Mouse (Mus musculus) hindbrain, embryonic 13.5 days (tissue): ENCODE results near the gene Zc3h12c. TPM values are rescaled to one million over a fixed set of nuclear protein-coding genes. Genes with fewer than 3 reads are reported as not detected.

Source experiments
- ATAC-seq: fragments of 200-750 bp; cut with Nextera tagmentation; 2 replicates; pipeline ENCODE4 v1.8.0; 2017; ENCODE audit warnings: moderate TSS enrichment; ENCODE audit not compliant: low FRiP score
- H3K27ac ChIP-seq: fragments of 300-500 bp; sonication (generic); 2 replicates; pipeline ENCODE4 v1.5.1; 2015; ENCODE audit warnings: inconsistent platforms, mild to moderate bottlenecking, moderate library complexity
- H3K27me3 ChIP-seq: fragments of 300-500 bp; sonication (generic); 2 replicates; pipeline ENCODE4 v1.6.1; 2015; ENCODE audit warnings: mild to moderate bottlenecking, inconsistent platforms
- H3K36me3 ChIP-seq: fragments of 300-500 bp; sonication (generic); 2 replicates; pipeline ENCODE4 v1.6.1; 2015; ENCODE audit warnings: mild to moderate bottlenecking, inconsistent platforms
- H3K4me1 ChIP-seq: fragments of 300-500 bp; sonication (generic); replicated peaks from 2 replicates; pipeline ENCODE4 v1.6.1; 2015; ENCODE audit warnings: inconsistent platforms
- H3K4me2 ChIP-seq: fragments of 300-500 bp; sonication (generic); 2 replicates; pipeline ENCODE4 v1.6.1; 2015; ENCODE audit warnings: inconsistent platforms, mild to moderate bottlenecking, moderate library complexity
- H3K4me3 ChIP-seq: fragments of 300-500 bp; sonication (generic); 2 replicates; pipeline ENCODE4 v1.5.1; 2015; ENCODE audit warnings: mild to moderate bottlenecking, inconsistent platforms
- H3K9ac ChIP-seq: fragments of 300-500 bp; sonication (generic); 2 replicates; pipeline ENCODE4 v1.6.1; 2015; ENCODE audit warnings: mild to moderate bottlenecking, inconsistent platforms
- H3K9me3 ChIP-seq: fragments of 300-500 bp; sonication (generic); 2 replicates; pipeline ENCODE4 v1.6.1; 2016; ENCODE audit warnings: inconsistent platforms
- WGBS: fragments of 180-500 bp; shearing (Covaris S2); methylation state at CpG from one replicate; pipeline ENCODE4 v1.1.7; 2015; 5-methylcytosine and 5-hydroxymethylcytosine counted together
- polyA plus RNA-seq: library from polyadenylated mRNA; unstranded; fragments of >200 nt; fragmentation: Nextera tagmentation; extraction: Ambion mirVana; gene quantifications from 2 replicates; pipeline ENCODE4 v1.2.1, GENCODE M21; 2015

Gene Zc3h12c
- polyA plus RNA-seq, 1 experiment from 2014 or later: 6.5 TPM

- Histone ChIP-seq H3K9me3 (no peaks in the 10 kb centered on the region), H3K4me1 (0 out of 2 replicates have a peak, but pooled peaks cover 6% of the 10 kb centered on the region), H3K27me3 (no peaks in the 10 kb centered on the region), H3K27ac (no peak overlapping the region), H3K9ac (no peak overlapping the region), H3K4me2 (no peak overlapping the region), H3K4me3 (no peak overlapping the region), H3K36me3 (peaks cover 8% of the 10 kb centered on the region)
- WGBS: 86% methylated on average over 4 of the region's 4 CpGs
- no peak for ATAC-seq
Measured at GRCm38 (mm10) chr9:52130348-52130747, 38.0 kb downstream of the Zc3h12c start.

DNA sequence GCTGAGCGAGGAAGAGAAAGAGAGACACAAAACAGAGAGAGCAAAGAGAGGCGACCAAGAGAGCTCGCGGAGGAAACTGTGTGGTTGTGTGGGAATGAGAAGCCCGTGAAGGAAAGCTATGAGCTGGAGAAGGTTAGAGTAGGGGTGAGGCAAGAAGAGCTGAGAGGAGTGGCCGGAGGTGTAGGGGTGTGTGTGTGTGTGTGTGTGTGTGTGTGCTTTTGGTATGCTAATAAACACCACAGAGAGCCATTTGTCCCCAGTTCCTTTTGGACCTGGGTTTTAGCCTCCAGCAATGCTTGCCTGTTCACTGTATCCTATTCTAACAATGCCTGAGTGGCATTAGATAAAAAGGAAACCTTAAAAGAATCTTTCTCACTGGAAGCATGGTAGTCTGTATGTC, 43.1 kb downstream of the Zc3h12c start:
- ATAC-seq: no peak
- Histone ChIP-seq H3K4me2 (no peak overlapping the region), H3K4me3 (no peak overlapping the region), H3K9ac (no peak overlapping the region), H3K9me3 (no peaks in the 10 kb centered on the region), H3K27me3 (no peaks in the 10 kb centered on the region), H3K36me3 (peaks cover 19% of the 10 kb centered on the region), H3K4me1 (peaks cover 13% of the 10 kb centered on the region), H3K27ac (no peak overlapping the region)
- 92% methylated on average over 6 of the region's 6 CpGs for WGBS

- H3K9me3 ChIP-seq: no peaks in the 10 kb centered on the region
- no peak overlapping the region for H3K4me2 ChIP-seq
- H3K4me1 ChIP-seq: peaks cover 10% of the 10 kb centered on the region
- H3K4me3 ChIP-seq: no peak overlapping the region
- no peak overlapping the region for H3K27ac ChIP-seq
- H3K36me3 ChIP-seq: peaks cover 48% of the 10 kb centered on the region
- no peak overlapping the region for H3K9ac ChIP-seq
- 97% methylated on average over 4 of the region's 4 CpGs for WGBS
- ATAC-seq: no peak
- H3K27me3 ChIP-seq: no peaks in the 10 kb centered on the region
Measured at GRCm38 (mm10) chr9:52119212-52119611, 49.2 kb downstream of the Zc3h12c start.

DNA sequence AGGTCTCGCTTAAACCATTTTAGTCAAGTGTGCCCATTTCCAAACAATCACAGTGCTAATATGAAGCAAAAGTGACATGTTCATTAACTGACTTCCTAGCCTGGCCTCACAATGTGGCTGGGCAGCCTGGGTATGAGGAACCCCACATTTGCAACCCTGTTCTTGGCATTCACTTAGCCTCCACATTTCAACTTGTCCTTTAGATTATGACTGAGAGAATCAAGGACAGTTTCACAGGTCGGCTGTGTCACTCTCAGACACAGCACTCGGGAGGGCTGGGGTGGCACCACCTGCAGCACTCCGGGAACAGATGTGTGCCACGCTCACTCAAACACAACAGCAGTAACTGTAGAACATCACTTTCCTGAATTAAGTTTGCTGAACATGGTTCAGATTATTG, 55.3 kb downstream of the Zc3h12c start:
- WGBS: 90% methylated on average over 5 of the region's 5 CpGs
- no peak overlapping the region for H3K9ac ChIP-seq
- H3K4me1 ChIP-seq: no peaks in the 10 kb centered on the region
- ATAC-seq: no peak
- no peaks in the 10 kb centered on the region for H3K9me3 ChIP-seq
- H3K4me3 ChIP-seq: no peak overlapping the region
- no peak overlapping the region for H3K4me2 ChIP-seq
- no peaks in the 10 kb centered on the region for H3K27me3 ChIP-seq
- H3K27ac ChIP-seq: no peak overlapping the region
- peaks cover 30% of the 10 kb centered on the region for H3K36me3 ChIP-seq

- no peak overlapping the region for H3K4me2 ChIP-seq
- no peak overlapping the region for H3K4me3 ChIP-seq
- no peak for ATAC-seq
- H3K36me3 ChIP-seq: peaks cover 14% of the 10 kb centered on the region
- H3K4me1 ChIP-seq: no peaks in the 10 kb centered on the region
- no peak overlapping the region for H3K9ac ChIP-seq
- no peak overlapping the region for H3K27ac ChIP-seq
- WGBS: 84% methylated on average over 3 of the region's 3 CpGs
- no peaks in the 10 kb centered on the region for H3K9me3 ChIP-seq
- no peaks in the 10 kb centered on the region for H3K27me3 ChIP-seq
Measured at GRCm38 (mm10) chr9:52110738-52111137, 57.6 kb downstream of the Zc3h12c start.

GRCm38 (mm10) chr9:52107161-52107560, 61.2 kb downstream of the Zc3h12c start:
- Histone ChIP-seq H3K9me3 (no peaks in the 10 kb centered on the region), H3K27ac (no peak overlapping the region), H3K9ac (no peak overlapping the region), H3K36me3 (peaks cover 12% of the 10 kb centered on the region), H3K4me2 (no peak overlapping the region), H3K4me3 (no peak overlapping the region), H3K4me1 (peaks cover 5% of the 10 kb centered on the region), H3K27me3 (no peaks in the 10 kb centered on the region)
- no peak for ATAC-seq
- 96% methylated on average over 3 of the region's 3 CpGs for WGBS

GRCm38 (mm10) chr9:52105423-52105822, 62.9 kb downstream of the Zc3h12c start:
- Histone ChIP-seq H3K4me1 (peaks cover 12% of the 10 kb centered on the region), H3K36me3 (peaks cover 11% of the 10 kb centered on the region), H3K27ac (no peak overlapping the region), H3K4me3 (no peak overlapping the region), H3K9me3 (no peaks in the 10 kb centered on the region), H3K4me2 (no peak overlapping the region), H3K9ac (no peak overlapping the region), H3K27me3 (no peaks in the 10 kb centered on the region)
- WGBS: 82% methylated on average over 6 of the region's 6 CpGs
- ATAC-seq: no peak

GRCm38 (mm10) chr9:52104225-52104615, 64.2 kb downstream of the Zc3h12c start:
- Histone ChIP-seq H3K9ac (no peak overlapping the region), H3K36me3 (peaks cover 14% of the 10 kb centered on the region), H3K4me3 (no peak overlapping the region), H3K27ac (no peak overlapping the region), H3K4me1 (peaks cover 12% of the 10 kb centered on the region), H3K9me3 (no peaks in the 10 kb centered on the region), H3K27me3 (no peaks in the 10 kb centered on the region), H3K4me2 (no peak overlapping the region)
- WGBS: 81% methylated on average over 8 of the region's 8 CpGs
- ATAC-seq: no peak

- WGBS: 78% methylated on average over 9 of the region's 9 CpGs
Measured at GRCm38 (mm10) chr9:52103448-52104224, 64.7 kb downstream of the Zc3h12c start.

GRCm38 (mm10) chr9:52102060-52102844, 66.1 kb downstream of the Zc3h12c start:
- Histone ChIP-seq H3K4me3 (no peak overlapping the region), H3K27ac (no peak overlapping the region), H3K4me2 (no peak overlapping the region), H3K36me3 (peaks cover 14% of the 10 kb centered on the region), H3K9ac (no peak overlapping the region), H3K27me3 (no peaks in the 10 kb centered on the region), H3K4me1 (peaks cover 12% of the 10 kb centered on the region), H3K9me3 (no peaks in the 10 kb centered on the region)
- WGBS: 55% methylated on average over 13 of the region's 13 CpGs
- ATAC-seq: no peak

More at GRCm38 (mm10) chr9:52103448-52104224, 64.7 kb downstream of the Zc3h12c start:
- Histone ChIP-seq H3K4me1 (peaks cover 12% of the 10 kb centered on the region), H3K27ac (no peak overlapping the region), H3K4me2 (no peak overlapping the region), H3K4me3 (no peak overlapping the region), H3K27me3 (no peaks in the 10 kb centered on the region), H3K36me3 (peaks cover 14% of the 10 kb centered on the region), H3K9ac (no peak overlapping the region), H3K9me3 (no peaks in the 10 kb centered on the region)
- no peak for ATAC-seq

DNA sequence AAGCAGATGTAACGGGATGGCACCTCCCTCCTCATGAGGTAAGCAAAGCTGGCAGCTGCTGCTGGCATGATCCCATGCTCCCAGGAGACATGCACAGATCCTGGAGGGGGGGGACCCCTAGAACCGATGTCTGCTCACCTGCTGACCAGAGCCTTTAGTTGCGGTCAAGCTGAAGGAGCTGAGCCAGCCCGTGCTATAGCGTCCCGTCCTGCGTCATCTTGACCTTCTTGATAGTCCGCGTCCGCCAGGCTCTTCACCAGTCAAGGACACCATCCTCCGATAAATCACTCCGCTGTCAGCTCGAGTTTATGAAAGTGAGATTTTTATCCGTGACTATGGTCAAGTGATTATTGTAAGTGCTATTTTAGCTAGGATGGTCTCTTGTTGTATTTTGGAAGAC, 67.9 kb downstream of the Zc3h12c start:
- Histone ChIP-seq H3K36me3 (peaks cover 14% of the 10 kb centered on the region), H3K4me2 (no peak overlapping the region), H3K4me3 (no peak overlapping the region), H3K9ac (no peak overlapping the region), H3K27me3 (no peaks in the 10 kb centered on the region), H3K27ac (no peak overlapping the region), H3K4me1 (peaks cover 12% of the 10 kb centered on the region), H3K9me3 (no peaks in the 10 kb centered on the region)
- no peak for ATAC-seq
- 91% methylated on average over 14 of the region's 14 CpGs for WGBS

- H3K27ac ChIP-seq: no peak overlapping the region
- ATAC-seq: peak; percentile 57; the same call in 1 of the 2 replicates
- WGBS: 3% methylated on average over 7 of the region's 7 CpGs
Measured at GRCm38 (mm10) chr9:52098600-52098999, 69.8 kb downstream of the Zc3h12c start.

More at GRCm38 (mm10) chr9:52098600-52098999, 69.8 kb downstream of the Zc3h12c start:
- Histone ChIP-seq H3K4me1 (peaks cover 12% of the 10 kb centered on the region), H3K36me3 (peaks cover 17% of the 10 kb centered on the region), H3K4me2 (no peak overlapping the region), H3K4me3 (no peak overlapping the region), H3K9me3 (no peaks in the 10 kb centered on the region), H3K27me3 (no peaks in the 10 kb centered on the region), H3K9ac (no peak overlapping the region)
